Mouse (Mus musculus) heart, adult 18-20 months (tissue): ENCODE measurements at regions not wholly inside any gene's neighbourhood (a gene's known extent, or its start where the extent isn't known, plus 50 kb on each side); places are given as distances from the start of the nearest gene placed in this dataset.

ENCODE experiments used
- DNase-seq, 2 experiments: peaks; one replicate each; pipeline ENCODE4 v3.0.0; 2021 to 2022; ENCODE audit warnings: mixed read lengths in 1 of 2

GRCm38 (mm10) chr8:41648276-41648675 is 231.4 kb upstream of the Frg1 start:
- no peak for DNase-seq

DNA sequence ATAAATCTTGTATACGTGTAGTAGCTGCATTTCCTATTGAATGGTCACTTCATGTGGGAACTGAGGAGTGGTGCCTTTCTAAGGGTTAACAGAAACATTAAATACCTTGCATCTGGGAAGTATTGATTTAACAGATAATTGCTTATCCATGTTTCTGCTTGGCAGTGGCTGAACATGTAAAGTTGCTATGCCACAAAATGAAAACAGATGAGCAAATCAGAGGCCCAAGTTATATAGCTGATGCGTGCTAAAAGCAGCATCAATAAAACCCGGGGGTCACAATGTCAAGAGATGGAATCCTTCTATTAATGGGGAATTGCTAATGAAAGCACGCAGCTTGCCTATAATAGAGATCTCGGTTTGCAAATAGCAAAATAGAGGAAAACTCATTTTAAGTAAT is 227.8 kb upstream of the Frg1 start:
- no peak for DNase-seq

GRCm38 (mm10) chr8:41623841-41624240 is 207.0 kb upstream of the Frg1 start:
- DNase-seq, result no peak

DNA sequence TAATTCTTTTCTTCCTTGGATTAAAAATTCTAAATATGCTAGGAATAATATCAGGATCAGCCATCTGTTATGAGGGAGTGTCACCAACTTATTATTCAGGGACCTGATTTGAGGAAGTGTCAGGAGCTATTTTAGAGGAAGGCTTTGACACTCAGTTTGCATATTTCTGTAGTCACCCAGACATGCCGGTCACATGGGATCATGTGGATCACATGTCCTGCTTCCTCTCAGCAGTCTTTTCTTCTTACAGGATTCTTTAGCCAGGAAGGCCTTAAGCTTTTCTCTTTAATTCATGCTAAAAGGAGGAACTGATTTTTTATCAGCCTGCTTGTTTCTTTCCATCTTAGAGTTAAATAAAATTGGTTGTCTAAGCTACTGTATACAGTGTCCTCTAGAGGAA is 183.4 kb upstream of the Frg1 start:
- peak in 1 of 2 experiments; percentile 14 for DNase-seq

DNA sequence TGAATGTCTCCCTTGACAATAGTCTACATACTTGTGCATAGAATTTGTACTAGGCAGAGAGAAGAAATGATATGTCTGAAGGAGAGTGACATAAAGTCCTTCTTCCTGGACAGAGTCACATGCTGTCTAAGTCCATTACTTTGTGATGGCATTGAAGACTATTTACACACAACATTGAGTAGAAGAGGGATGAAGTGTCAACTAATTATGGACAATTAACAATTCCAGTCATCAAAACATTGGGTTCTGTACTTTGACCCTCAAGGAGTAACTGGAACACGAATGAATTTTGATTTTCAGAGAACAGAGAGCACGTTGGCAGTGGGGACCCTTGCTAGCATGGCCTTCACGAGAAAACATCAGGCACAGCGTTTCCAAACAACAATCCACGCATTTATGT is 177.6 kb upstream of the Frg1 start:
- DNase-seq, result no peak

GRCm38 (mm10) chr8:41593666-41594042 is 176.8 kb upstream of the Frg1 start:
- DNase-seq, result no peak

GRCm38 (mm10) chr8:41592741-41593665 is 176.1 kb upstream of the Frg1 start:
- no peak for DNase-seq

DNA sequence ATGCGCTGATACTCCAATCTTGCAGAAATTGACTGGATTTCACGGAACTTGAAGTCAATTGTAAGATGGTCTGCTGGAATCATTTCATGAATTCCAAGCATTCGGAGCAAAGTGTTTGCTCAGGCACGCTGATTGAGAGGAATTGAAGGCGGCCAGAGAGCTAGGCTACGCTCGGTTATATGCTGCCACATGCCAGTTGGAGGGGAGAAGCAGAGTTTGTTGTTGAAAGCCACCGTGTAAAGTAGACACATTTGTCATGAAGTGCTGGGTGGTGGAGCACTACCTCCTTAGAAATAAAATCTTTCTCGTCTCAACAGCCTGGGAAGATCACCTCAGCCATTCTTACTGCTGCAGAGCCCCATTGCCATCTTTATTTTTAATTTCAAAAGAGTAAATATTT is 175.3 kb upstream of the Frg1 start:
- no peak for DNase-seq

GRCm38 (mm10) chr8:41588157-41588556 is 171.3 kb upstream of the Frg1 start:
- DNase-seq, result no peak

- peak; percentile 15 to 68 for DNase-seq
Measured at GRCm38 (mm10) chr8:41573027-41573885, 156.4 kb upstream of the Frg1 start.

DNA sequence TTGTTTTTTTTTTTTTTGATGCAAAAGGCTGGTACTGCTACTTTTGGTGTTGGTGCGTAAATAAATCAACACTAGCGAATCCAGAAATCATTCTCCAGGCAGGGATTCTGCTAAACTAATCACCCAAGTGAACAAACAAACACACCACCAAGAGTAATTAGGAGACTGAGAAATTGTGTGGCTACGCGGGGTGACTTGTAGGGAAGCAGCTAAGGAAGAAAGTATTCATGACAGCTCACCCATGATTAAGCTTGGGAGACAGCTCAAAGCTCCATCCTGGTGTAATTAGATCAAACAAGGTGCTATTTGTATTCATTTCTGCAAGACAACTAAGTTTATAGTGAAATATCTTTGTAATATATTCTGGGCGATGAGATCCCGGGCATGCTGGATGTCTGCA is 153.7 kb upstream of the Frg1 start:
- DNase-seq, result no peak

DNA sequence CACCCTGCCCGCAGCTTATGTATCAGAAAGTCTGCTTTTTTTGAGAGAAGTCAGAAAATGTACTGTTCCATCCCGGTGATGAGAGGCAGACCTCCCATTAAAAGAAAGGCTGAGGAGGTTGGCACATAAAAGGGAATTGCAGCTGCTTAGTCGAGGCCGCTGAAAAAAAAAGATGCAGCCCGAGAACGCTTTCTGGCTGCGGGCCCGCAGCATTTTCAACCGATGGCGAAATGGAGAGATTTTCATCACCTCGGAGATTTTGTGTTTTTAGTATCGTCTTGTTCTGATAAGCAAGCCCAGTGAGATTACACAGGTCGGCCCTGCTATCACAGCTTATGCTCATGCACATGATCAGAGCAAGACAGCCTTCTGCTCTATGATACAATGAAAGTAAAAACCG is 145.1 kb upstream of the Frg1 start:
- DNase-seq, result peak; percentile 3 to 7

DNA sequence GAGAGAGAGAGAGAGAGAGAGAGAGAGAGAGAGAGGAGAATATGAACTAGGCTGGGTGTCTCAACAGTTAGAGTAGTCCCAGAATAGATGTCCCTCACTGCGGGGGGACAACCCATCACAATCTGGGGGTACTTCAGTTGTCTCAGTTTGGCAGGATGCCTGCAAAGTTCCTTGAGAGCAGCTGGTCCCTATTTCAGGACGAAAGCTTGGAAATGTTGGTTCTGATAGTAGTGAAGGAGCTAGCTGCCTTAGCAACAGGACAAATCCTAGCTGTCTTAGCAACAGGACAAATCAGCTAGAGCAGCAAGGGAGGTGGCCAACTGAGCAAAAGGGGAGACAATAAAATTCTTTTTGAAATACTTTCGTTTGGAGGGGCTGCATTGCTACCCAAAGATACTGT is 139.9 kb upstream of the Frg1 start:
- DNase-seq, result no peak

- no peak for DNase-seq
Measured at GRCm38 (mm10) chr8:41552747-41553534, 136.1 kb upstream of the Frg1 start.

DNA sequence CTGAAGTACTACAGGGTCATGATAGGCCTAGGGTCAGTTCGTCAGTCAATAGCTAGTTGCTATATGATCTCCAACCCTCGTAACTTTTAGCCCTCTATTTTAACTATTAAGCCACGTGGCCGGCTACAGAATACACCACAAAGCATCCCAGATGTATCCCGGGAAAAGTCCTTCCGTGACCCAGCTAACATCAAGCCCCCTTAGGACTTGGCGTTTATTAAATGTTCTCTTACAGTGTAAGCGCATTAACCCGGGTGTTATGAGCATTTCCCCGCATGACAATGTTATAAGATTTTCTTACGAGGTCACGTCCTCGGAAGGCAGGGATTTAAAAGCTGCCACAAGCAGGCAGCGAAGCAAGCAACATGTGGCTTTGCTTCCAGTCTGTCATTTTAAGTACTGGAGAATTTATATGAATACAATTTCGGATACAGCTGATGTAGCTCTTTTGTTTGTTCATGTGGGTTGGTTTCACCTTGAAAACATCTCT is 135.1 kb upstream of the Frg1 start:
- DNase-seq, result no peak

- no peak for DNase-seq
Measured at GRCm38 (mm10) chr8:41550095-41550420, 133.2 kb upstream of the Frg1 start.

GRCm38 (mm10) chr8:41549220-41550094 is 132.6 kb upstream of the Frg1 start:
- no peak for DNase-seq

GRCm38 (mm10) chr8:41547730-41548368 is 131.0 kb upstream of the Frg1 start:
- DNase-seq, result no peak

- no peak for DNase-seq
Measured at GRCm38 (mm10) chr8:41532212-41532611, 115.3 kb upstream of the Frg1 start.

GRCm38 (mm10) chr8:41529581-41529980 is 112.7 kb upstream of the Frg1 start:
- DNase-seq, result no peak

GRCm38 (mm10) chr8:41526283-41526682 is 109.4 kb upstream of the Frg1 start:
- no peak for DNase-seq
